Mouse (Mus musculus): ENCODE measurements around the gene Vsig10.
"Not testable (repeated sequence)": the region's sequence is repeated elsewhere in the genome, so short reads cannot be mapped to it uniquely, and the experiment has no call there.

The Vsig10 gene

DNA sequence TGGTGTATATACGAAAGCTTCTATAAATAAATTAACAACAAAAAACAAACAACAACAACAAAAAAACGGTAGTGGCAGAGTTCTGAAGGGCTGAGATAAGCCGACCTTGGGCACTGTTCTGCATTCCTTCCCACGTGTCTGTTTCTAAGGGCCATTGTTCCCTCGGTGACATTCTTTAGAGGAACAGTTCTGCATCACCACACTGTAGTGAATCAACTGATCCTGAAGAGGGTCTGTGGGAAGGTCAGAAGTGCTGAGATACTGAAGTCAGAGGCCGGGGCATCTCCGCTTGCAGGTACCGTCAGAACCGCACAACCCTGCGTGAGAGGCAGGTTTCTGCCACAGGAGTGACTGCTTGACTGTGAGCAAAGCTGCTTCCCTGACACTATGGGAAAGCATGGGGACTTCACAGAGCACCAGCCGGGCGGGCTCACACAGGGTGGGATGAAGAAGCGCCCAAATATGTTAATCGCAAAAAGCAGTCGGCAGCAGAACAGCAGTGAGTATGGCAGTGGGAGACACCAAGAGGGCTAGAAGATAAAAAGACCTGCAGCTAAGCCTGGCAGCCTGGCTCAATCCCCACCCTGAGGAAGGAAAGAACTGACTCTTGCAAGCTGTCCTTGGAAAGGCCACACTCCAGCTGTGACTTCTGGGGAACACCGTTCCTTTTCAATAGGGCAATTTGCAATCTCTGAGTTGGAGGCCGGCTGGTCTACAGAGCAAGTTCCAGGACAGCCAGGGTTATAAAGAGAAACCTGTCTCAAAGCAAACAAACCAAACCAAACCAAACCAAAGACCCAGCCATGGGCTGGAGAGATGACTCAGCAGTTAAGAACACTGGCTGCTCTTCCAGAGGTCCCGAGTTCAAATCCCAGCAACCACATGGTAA lies 14.9 kb upstream of the Vsig10 start:
- no peak for DNase-seq (ENCODE audit: low spot score in 2 of 2)

DNA sequence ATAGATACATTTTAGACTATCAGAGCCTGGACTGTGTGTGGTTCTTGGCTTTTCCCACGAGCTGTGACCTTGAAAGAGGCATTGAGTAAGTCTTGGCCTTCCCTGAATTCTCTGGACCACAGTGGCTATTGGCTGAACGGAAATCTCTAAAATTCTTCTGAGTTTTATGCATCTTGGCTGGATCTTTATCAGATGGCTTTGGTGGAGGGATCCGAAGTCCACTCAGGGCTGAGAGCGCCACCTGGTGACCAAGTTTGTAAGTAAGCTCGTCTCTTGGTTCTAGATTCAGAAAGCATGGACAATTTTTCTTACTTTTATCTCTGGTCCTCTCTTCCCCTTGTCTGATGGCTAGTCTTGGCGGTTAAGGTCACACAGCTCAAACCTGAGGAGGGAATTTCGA lies 13.9 kb upstream of the Vsig10 start:
- peak; percentile 65 to 87 for DNase-seq (ENCODE audit: low spot score in 2 of 2)

DNA sequence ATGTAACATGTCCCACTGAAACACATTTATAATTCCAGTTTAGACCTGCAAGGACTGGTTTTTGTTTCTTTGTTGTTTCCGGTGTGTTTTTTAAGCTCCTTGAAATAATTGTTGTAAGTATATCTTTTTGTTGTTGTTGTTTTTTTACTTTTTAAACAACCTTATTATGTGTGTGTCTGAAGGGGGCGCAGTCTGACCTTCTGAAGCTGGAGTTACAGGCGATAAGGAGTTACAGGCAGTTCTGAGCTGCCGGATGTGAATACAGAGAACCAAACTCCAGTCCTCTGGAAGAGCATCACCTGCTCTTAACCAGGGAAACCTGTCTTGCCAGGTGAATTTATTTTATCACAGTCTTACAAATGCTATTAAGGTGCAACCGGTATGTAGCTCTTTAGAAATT lies 13.1 kb upstream of the Vsig10 start:
- DNase-seq (ENCODE audit: low spot score in 2 of 2): no peak

DNA sequence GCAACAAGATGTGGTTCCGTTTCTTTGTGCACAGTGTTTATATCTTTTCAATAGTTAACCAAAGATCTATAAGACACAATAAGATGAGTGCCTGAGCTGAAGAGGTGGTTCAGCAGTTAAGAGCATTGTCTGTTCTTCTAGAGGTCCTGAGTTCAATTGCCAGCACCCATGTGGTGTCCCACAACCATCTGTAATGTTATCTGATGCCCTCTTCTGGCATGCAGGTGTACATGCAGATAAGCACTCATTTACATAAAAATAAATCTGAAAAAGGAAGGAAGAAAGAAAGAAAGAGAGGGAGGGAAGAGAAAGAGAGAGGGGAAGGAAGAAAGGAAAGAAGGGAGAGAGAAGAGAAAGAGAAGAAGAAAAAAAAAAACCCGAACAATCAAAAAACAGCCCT lies 12.1 kb upstream of the Vsig10 start:
- DNase-seq (ENCODE audit: low spot score in 2 of 2): no peak

DNA sequence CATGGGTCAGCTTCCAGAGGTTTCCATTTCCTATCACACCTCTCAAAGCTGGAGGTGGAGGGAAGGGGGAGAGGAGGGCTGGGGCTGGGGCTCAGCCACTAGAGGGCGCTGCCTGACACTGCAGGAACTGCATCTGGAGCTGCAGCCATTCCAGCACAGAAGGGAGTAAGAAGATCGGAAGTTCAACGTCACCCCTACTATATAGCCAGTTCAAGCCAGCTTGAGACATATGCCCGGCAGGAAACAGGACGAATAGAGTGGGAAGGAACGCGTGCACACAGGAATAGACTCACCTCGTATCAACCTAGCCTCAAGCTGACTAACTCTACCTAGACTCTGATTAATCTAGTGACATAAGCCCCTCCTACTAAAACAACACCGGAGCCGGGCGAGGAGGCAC lies 11.2 kb upstream of the Vsig10 start:
- DNase-seq (ENCODE audit: low spot score in 2 of 2): peak; percentile 60 to 84

DNA sequence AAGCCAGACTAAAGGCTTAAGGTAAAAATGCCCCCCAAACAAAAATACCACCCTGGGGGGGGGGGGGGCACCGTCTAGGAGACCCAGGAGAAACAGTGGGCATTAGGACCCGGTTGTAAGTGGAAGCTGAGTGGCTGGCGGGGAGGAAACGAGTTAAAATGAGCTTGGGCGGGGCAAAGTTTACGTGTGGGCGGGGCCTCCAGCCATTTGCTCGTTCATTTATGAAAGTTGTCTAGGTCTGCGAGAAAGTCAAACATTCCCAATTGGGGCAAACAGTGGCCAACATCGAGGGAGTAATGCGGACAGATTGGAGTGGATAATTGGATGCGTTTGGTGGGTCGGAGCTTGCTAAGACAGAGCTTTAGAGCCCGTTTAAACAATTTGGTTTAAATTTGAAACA lies 5.5 kb upstream of the Vsig10 start:
- peak; percentile 19 to 63 for DNase-seq (ENCODE audit: low spot score in 2 of 2)

DNA sequence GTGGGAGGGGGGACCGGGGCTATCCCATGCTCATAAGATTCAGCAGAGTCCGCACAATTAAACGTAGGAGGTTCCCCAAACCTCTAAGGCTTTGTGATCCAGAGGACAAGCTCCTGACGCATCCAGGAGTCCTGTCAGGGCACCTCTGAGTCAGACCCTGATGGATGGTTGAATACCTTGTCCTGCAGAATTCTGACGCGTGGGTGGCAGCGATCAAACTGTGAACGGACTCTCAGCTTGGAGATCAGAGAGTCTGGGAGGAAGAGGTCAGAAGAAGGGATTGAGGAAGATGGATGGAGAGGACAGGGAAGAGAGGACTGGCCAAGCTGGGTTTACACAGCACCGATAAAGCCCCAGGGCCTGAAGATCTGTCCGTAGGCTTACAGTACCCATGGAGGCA lies 5.0 kb upstream of the Vsig10 start:
- no peak for DNase-seq (ENCODE audit: low spot score in 2 of 2)

DNA sequence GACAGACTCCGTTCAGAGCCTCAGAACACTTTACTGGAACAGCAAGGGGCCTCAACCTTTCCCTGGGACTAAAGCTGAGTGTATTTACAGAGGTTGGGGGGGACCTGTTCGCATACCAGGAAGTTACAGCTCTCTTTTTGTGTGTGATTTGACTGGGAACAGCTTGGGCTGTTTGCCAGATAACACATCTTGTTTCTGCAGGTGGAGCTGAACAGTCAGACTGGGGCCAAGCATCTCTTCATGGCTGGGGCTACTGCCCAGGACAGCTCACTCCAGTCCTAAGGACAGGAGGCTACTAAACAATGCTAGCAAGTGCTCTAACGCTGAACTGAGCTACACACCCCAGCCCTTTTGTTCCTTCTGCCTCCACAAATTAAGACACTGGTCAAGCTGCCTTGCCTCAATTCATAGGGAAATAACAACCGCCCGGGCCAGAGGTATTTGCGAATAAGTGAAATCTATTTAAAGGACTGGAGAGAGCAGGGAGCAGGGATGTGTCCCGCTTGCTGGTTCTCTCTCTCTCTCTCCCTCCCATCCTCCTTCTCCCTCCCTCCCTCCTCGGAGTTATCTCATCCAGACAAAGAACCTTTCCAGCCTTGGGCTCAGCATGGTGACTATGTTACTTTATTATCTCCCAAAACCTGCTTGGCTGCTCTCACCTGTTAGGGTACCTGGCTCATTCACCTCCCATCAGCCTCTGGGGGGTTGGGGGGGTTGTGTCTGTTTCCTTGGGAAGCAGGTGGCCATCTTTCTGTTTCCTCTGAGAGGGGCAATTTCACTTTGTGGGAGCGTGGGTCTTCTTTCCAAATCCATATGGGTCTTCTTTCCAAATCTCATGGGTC lies 4.1 kb upstream of the Vsig10 start:
- DNase-seq (ENCODE audit: low spot score in 2 of 2): no peak

DNA sequence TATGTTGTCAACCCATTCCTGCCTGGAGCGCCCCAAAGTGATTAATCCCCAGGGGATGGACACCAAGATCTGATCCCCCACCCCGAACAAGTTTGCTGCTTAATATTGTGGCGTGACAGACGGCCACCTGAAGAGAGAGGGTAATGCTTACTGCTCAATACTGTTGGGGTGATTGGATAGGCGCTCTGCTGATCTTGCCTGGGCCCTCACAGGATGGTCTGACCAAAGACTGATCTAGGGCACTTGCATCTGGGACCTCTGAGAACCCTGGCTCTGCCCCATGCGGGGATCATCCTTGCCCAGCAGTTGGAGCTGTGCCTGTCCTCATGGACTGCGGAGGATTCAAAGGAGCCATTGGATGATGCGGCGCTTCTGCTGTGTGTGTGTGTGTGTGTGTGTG lies 4.9 kb downstream of the Vsig10 start:
- DNase-seq (ENCODE audit: low spot score in 2 of 2): no peak

DNA sequence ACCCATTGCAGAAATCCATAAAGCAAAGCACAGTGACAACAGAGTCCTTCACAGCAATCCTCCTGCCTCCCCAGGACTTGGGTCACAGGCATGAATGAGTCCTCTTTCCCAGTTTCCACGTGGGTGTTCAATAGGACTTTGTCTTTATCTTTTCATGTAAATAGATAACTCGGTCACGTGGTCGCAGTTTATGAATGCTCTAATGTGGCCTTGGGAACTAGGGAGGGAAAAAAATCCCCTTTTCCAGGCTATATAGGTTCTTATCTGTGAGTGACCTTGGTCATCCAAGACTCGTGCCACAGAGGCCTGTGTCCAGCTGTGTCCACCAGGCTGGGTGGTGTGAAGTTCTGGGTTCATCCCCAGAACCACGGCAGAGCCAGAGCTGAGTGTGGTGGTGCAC lies 7.5 kb downstream of the Vsig10 start:
- no peak for DNase-seq (ENCODE audit: low spot score in 2 of 2)

DNA sequence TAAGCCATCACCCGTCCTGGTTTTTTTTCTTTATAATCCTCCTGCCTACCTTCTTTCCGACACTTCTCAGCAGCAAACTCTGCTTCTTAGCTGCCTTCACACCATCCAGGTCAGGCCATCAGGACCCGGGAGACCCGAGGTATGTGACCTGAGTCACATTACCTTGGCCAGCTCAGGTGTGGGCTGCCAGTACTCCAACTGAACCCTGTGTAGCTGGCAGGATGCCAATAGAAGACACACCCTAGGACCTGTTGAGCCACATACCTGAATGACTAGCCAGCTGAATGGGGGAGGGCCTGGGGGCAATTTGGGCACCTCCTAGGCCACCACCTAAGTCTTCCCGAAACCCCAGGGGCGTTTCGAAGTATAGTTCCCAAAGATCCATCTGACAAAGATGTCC lies 11.6 kb downstream of the Vsig10 start:
- no peak for DNase-seq (ENCODE audit: low spot score in 2 of 2)

DNA sequence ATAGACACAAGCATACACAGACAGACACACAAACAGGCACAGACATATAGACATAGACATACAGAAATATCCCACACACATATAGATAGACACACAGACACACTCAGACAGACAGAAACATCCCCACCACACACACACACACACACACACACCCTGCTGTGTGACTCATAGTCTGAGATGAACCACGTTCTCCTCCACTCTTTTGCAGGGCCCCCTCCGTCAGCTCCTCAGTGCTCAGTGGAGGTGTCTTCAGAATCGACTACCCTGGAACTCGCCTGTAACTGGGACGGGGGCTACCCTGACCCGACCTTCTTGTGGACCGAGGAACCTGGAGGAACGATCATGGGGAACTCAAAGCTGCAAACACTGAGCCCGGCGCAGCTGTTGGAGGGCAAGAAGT lies 19.1 kb downstream of the Vsig10 start:
- no peak for DNase-seq (ENCODE audit: low spot score in 2 of 2)

DNA sequence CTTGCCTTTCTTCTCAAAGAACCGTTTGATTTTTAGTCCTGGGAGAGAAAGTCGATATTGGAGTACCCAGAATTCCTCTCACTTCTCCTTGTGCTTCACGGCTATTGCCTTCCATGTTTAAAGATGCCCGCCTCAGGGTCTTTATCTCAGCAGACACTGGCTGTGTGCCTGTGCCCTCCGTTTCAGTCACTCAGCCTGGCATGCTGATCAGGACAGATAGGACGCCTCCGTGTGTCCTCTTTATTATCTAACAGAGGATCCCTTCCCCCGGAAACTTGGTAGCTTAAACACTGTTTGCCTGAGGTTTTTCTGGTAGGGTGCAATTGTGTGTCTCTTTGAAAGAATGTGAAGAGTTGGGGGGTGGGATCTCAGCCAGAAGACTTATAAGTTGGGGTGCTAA lies 19.6 kb downstream of the Vsig10 start:
- no peak for DNase-seq (ENCODE audit: low spot score in 2 of 2)

DNA sequence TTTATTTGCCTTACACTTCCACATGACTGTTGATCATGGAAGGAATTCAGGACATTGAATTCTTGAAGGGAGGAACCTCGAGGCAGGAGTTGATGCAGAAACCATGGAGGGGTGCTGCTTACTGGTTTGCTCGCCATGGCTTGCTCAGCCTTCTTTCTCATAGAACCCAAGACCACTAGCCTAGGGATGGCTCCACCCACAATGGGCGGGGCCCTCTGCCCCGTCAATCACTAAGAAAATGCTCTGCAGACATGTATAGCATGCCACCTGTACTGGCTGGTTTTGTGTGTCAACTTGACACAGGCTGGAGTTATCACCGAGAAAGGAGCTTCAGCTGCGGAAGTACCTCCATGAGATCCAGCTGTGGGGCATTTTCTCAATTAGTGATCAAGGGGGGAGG lies 21.2 kb downstream of the Vsig10 start:
- DNase-seq (ENCODE audit: low spot score in 2 of 2): no peak

DNA sequence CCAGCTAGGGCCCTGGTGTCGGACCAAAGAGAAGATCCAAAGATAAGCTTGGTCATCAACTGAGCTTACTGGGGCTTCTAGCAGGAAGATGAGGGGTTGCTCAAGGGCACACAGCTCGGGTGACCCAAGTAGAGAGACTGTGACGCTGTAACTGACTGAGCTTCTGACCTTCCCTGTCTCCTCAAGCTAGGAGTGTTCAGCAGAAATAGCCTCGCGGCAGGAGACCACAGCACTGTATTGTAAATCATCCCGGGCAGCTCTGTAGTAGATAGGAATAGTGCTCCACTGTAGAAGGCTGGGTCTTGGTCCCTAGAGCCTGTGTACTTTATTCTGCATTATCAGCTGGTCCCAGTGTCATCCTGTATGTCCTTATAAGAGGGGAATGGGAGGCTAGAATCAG lies 23.0 kb downstream of the Vsig10 start:
- DNase-seq (ENCODE audit: low spot score in 2 of 2): no peak

DNA sequence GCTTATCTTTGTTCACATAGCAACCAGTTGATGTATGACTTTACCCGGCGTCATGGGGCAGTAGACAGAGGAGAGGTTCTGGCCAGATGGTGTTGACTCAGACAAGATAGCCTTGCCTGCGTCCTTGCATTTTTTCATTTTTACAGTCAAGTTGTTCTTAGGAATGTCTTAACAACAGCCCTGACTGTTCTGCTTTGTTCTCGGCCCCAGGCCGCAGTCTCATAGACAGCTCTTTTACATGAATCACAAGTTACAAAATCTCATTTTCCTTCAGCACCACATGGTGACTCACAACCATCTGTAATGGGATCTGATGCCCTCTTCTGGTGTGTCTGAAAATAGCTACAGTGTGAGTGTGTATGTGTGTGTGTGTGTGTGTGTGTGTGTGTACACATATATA lies 25.6 kb downstream of the Vsig10 start:
- DNase-seq (ENCODE audit: low spot score in 2 of 2): not testable (repeated sequence)

DNA sequence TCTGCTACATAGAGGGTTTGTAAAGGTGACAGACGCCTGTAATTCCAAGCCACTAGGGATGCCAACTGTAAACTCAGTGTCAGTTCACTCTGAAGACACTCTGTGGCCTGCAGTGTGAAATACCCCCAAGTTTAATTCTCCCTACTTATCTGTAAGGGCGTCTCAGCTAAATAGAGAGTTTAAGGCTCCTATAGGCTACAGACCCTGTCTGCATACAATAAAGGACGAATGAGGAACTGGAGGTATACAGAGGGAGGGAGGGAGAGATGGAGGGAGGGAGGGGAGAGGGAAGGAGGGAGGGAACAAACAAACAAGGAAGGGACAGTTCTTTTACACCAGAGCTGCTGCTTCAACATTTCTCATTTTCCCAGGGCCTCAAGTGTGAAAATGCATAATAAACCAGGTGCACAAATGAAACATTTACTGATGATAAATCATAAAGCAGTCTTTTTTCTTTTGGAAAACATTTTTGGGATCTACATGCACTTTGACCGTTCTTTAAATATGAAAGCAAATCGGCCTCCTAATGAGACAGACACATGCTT lies 26.6 kb downstream of the Vsig10 start:
- DNase-seq (ENCODE audit: low spot score in 2 of 2): no peak

DNA sequence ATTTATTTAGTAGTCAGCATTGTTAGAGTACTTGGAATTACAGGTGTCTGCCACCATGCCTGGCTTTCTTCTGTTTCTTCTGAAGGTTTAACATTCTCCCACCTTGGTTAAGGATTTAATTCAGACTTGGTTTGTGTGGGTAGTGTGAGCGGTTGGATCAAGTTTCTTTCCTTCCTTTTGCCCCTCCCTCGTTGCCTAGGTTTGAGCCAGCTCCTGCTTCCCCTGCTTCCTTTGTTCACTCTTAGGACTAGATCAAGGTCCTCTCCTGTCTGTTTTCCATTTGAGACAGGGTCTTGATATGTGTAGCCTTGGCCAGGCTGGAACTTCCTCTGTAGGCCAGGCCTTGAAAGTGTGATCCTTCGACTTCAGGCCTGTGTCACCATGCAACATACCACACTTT lies 27.4 kb downstream of the Vsig10 start:
- DNase-seq (ENCODE audit: low spot score in 2 of 2): no peak

DNA sequence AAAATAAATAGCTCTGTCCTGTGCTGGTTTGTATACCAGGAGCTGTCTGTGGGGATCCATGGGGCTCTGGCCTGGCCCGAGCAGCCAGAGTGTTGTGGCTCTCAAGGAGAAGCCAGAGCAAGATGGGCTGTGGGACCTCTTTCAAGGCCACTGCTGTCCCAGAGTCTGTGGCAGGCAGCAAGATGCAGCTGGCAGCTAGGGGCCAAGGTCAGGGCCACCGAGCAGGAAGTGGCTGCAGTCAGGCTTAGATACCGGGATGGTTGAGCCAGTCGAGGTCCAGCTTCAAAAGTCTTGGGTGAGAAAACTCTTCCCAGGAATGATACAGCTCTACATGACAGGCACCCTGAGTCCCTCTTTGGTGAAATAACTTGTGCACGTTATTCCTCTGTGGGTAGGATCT lies 28.1 kb downstream of the Vsig10 start:
- DNase-seq (ENCODE audit: low spot score in 2 of 2): no peak

DNA sequence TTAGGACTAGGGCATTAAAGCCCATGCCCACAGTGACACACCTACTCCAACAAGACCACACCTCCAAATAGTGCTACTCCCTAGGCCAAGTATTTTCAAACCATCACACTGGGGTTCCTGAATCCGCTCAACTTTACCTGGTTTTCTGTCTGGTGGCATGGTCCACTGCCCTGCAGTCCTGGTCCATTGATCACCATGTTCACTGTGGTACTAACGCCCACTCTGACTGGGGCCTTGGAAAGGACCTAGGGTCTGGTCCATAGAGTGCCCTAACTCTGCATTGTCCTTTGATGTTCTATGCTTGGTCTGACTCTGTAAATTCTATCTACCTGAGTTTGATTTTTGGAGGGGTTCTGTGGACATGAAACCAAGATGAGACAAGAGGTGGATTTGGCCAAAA lies 29.0 kb downstream of the Vsig10 start:
- no peak for DNase-seq (ENCODE audit: low spot score in 2 of 2)

DNA sequence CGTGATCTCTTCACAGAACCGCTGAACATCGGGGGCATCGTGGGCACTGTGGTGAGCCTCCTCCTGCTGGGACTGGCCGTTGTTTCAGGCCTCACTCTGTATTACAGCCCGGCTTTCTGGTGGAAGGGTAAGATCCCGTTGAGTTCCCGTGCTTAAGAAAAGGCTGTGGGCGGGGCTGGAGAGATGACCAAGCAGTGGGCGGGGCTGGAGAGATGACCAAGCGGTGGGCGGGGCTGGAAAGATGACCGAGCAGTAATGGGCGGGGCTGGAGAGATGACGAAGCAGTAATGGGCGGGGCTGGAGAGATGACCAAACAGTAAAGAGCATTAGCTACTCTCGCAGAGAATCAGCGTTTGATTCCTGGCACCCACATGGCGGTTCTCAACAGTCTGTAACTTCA lies 29.4 kb downstream of the Vsig10 start:
- peak in 1 of 2 experiments; percentile 62 for DNase-seq (ENCODE audit: low spot score in 2 of 2)

DNA sequence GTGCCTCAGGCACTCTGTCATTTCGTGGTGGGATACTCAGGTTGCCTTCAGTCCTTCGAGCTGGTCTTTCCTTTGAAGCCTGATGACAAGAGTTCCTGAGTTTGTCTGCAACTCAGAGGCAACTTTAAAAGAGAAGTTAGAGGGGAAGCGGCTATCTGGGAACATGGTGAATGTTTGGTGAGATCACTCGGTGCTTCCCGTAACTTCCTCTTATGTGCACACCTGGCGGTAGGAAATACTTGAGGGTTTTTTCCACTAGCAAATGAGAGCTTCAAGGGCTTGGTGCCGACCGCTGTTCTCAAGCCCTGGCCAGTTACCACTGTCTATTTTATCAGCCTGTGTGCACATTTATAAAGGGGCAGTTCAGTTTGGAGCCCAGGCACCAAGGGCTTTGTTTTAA lies 35.2 kb downstream of the Vsig10 start:
- no peak for DNase-seq (ENCODE audit: low spot score in 2 of 2)
